Mouse (Mus musculus): ENCODE data around the gene Tmem151a.

Gene Tmem151a

DNA sequence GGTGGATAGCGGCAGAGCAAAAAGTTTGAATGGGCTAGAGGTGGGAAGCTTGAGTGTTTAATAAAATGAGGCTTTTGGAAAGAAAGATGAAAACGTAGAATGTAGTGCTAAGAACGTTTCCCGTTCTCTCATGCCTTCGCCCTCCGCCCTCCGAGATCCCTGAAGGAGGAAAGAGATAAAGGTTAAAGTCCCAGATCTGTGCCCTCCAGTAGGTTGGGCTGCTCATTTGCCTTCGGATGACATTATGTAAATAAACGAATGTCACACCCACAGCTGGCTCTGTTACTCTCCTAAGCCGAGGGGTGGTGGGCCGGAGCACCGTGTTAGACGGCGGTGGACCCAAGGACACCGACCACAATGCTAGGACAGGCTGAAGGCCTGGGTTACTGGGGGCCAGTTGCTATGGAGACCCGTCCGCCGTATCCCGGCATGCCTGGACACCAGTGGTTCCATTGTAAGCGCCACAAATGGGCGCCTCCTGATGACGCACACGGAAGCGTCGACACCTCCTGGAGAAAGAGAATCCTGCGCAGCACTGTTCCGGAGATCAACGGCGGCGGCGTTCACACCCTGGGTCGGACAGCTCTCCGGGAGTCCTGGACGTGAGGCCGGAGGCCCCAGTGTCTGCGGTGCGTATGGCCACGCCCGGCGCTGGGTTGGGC is 44.3 kb downstream of the Tmem151a start, which contains the start of gene Brms1:
Gene Brms1 (plus strand): TSS at position 493 of the 662 bp plus-strand sequence.
- DNase-seq, result peak; percentile 95 to 96

DNA sequence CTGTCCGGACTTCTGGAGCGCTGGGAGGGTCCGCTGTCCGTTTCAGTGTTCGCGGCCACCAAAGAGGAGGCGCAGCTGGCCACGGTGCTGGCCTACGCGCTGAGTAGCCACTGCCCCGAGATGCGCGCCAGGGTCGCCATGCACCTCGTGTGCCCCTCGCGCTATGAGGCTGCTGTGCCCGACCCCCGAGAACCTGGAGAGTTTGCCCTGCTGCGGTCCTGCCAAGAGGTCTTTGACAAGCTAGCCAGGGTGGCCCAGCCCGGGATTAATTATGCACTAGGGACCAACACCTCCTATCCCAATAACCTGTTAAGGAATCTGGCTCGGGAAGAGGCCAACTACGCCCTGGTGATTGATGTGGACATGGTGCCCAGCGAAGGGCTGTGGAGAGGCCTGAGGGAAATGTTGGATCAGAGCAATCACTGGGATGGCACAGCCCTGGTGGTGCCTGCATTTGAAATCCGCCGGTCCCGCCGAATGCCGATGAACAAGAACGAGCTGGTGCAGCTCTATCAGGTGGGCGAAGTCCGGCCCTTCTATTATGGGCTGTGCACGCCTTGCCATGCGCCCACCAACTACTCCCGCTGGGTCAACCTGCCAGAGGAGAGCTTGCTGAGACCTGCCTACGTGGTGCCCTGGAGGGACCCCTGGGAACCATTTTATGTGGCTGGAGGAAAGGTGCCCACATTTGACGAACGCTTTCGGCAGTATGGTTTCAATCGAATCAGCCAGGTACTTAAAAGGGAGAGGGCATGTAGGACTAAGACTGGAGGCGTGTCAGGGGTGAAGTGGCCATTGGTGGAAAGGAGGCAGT is 45.8 kb downstream of the Tmem151a start:
- peak; percentile 51 to 60 for DNase-seq

GRCm38 (mm10) chr19:5038709-5039156 is 46.6 kb downstream of the Tmem151a start, which contains the start of the genes B4gat1 and AC124502.3:
Gene B4gat1, plus strand, starts transcription at chr19:5038826.
Gene AC124502.3, plus strand, starts transcription at chr19:5038891.
- peak; percentile 96 to 98 for DNase-seq

DNA sequence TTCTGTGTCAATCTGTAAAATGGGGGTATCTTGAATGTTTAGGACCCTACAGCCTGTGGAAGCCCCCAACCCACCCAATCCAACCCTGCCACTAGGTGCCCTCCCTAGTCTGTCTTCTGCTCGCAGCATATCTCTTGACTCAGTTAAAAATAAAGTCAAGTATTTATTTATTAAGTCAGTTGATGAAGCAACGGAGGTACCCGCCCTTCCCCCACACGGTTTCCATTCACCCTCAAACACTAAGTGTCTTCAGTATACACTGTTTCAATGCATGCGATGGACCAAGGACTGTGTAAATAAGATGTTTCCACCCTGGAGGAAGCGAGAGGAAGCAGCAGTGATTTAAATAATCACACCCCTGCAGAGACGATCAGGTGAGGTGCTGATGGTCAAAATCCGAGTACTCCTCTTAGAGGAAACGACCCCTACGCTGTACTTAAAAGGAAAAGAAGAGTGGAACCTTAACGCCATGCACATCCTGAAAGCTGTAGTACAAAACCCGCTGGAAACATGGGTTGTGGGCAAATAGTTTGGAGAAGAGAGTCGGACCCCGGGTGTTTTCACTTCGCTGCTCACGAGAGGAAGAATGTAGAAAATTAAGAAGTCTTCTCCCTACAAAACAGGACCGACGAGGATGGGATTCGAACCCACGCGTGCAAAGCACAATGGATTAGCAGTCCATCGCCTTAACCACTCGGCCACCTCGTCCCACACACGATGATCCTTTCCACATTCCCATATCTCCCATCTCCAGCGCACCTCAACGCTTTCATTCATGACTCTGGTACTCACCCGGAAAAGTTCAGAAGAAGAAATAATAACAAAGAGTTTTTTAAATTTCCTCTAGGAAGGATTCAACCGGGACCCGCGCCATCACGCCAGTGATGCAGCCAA is 47.4 kb downstream of the Tmem151a start:
- DNase-seq, result peak; percentile 91

- DNase-seq, result no peak
These were observed 48.8 kb downstream of the Tmem151a start for GRCm38 (mm10) chr19:5036577-5036976.

GRCm38 (mm10) chr19:5032686-5033085 is 52.6 kb downstream of the Tmem151a start:
- DNase-seq, result no peak

DNA sequence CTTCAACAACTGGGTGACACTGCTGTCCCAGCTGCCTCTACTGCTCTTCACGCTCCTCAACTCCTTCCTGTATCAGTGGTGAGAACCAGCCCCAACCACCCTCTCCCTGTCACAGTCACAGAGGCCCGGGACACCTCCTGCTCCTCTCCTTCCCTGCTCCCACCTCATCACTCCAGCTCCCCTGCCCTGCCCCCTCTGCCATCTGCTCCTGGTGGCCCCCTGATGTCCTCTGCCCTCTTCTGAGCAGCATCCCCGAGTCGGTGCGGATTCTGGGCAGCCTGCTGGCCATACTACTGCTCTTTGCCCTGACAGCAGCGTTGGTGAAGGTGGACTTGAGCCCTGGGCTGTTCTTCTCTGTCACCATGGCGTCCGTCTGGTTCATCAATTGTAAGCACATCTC is 59.2 kb downstream of the Tmem151a start:
- DNase-seq, result peak; percentile 60 to 72

DNA sequence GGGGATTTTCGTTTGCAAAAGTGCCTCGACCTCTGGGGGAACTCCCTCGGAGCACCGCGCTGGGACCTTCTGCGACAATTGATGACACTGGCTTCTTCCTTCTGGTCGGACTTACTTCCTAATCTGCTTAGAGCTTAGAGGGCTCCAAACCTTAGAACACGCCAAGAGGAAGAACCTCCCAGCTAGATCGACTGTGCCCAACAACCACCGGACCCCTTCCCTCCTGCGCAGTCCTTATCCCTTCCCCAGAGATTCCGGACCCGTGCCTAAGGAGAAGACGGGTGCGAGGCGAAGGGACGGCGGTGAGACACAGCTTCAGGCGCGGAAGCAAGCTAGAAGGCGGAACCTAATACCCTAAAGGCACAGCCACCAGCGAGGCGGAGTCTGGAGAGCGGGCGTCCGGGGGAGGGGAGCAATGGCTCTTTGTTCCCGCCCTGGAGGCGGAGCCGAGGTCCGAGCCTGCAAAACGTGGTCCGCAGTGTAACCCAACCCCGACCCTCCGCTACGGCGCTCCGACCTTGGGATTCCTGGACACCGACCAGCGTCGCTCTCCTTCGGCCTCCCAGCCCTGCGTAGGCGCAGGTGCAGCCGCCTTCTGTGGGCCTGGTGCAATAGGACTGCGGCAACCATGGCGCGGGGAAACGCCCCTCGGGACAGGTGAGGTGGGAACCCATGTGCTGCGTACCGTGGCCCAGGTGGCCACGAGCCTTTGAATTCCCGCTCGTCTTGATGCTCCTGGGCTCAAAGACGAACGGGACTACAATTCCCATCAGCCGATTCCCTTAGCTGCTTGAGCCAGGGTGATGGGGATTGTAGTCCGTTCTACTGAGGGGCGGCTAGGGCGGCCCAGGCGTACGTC is 61.5 kb downstream of the Tmem151a start, which contains the start of gene Slc29a2:
Gene Slc29a2 (plus strand): TSS at position 240 of the 859 bp plus-strand sequence.
- peak; percentile 94 to 96 for DNase-seq

DNA sequence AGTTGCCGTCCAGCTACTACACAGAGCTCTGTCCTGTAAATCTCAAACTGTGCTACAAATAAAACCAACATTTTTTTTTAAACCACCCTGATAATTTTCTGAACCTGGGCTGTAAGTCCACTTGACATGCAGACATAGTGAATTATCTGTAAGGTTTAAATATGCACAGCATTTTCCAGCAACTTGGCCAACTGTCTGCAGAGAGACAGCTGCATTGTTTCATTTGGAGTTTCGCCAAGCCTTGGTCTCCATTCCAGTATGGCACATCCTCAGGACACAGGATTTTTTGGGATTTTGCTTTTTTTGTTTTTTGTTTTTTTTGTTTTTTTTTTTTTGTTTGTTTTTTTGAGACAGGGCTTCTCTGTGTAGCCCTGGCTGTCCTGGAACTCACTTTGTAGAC is 63.9 kb downstream of the Tmem151a start:
- peak; percentile 64 to 67 for DNase-seq
